Mouse (Mus musculus) hindbrain, embryonic 11.5 days (tissue): Measurements from ENCODE around the gene Kansl3. TPM values are rescaled to one million over a fixed set of nuclear protein-coding genes. Genes with fewer than 3 reads are reported as not detected.

Experiments used
- polyA plus RNA-seq: library from polyadenylated mRNA; unstranded; fragments of >200 nt; fragmentation: Nextera tagmentation; extraction: Ambion mirVana; gene quantifications from 2 replicates; pipeline ENCODE4 v1.2.1, GENCODE M21; 2014

The Kansl3 gene
- polyA plus RNA-seq, 1 experiment from 2014 or later, result 30.5 TPM

Other genes with a start within 250 kb of the Kansl3 start
- gene Uggt1, start 124.5 kb downstream of the Kansl3 start, polyA plus RNA-seq, result 76.3 and 97.6 TPM in 2 replicates
- 0.32 and 1.3 TPM in 2 replicates for gene Neurl3, start 94.5 kb downstream of the Kansl3 start, polyA plus RNA-seq
- 1.9 and 2.7 TPM in 2 replicates for gene Arid5a, start 61.4 kb downstream of the Kansl3 start, polyA plus RNA-seq
- 1.1 and 1.2 TPM in 2 replicates for gene Fer1l5, start 3.1 kb upstream of the Kansl3 start, polyA plus RNA-seq
- 35.7 and 45.3 TPM in 2 replicates for gene Lman2l, start 76.1 kb upstream of the Kansl3 start, polyA plus RNA-seq
- gene Cnnm4, start 102.4 kb upstream of the Kansl3 start, polyA plus RNA-seq, result 9.5 and 10.4 TPM in 2 replicates
- gene Cnnm3, start 142.7 kb upstream of the Kansl3 start, polyA plus RNA-seq, result 3.9 and 7.9 TPM in 2 replicates
- 6.1 and 6.8 TPM in 2 replicates for gene Ankrd23, start 167.7 kb upstream of the Kansl3 start, polyA plus RNA-seq
- not detected in 2 replicates for gene Gm42417, start 170.2 kb upstream of the Kansl3 start, polyA plus RNA-seq
- 12.8 and 13.1 TPM in 2 replicates for gene Ankrd39, start 178.3 kb upstream of the Kansl3 start, polyA plus RNA-seq
- gene Sema4c, start 189.2 kb upstream of the Kansl3 start, polyA plus RNA-seq, result 4.3 and 5.9 TPM in 2 replicates